Mouse (Mus musculus) spleen, adult 2 months (tissue): ENCODE results near the gene Txndc15. TPM values are rescaled to one million over a fixed set of nuclear protein-coding genes. Genes with fewer than 3 reads are reported as not detected.
A peak's percentile ranks its signal among the peaks of the same experiment; 100 is the strongest.
"Not testable (repeated sequence)": the region's sequence is repeated elsewhere in the genome, so short reads cannot be mapped to it uniquely, and the experiment has no call there.

ENCODE experiments used
- DNase-seq, 2 experiments: peaks; one replicate each; pipeline versions ENCODE4 v3.0.0 to v3.0.0-alpha.2; 2012 to 2021; ENCODE audit warnings: low spot score in 2 of 2, low read depth in 1 of 2
- H3K27ac ChIP-seq: fragments of 200-500 bp; 2 replicates; pipeline ENCODE4 v1.5.1; 2012; ENCODE audit warnings: low read length, inconsistent platforms; ENCODE audit not compliant: insufficient read depth
- H3K27me3 ChIP-seq: fragments of 200-500 bp; 2 replicates; pipeline ENCODE4 v1.6.1; 2012; ENCODE audit warnings: mild to moderate bottlenecking, moderate library complexity, low read length, inconsistent platforms; ENCODE audit not compliant: control insufficient read depth, insufficient read depth
- H3K36me3 ChIP-seq: fragments of 200-500 bp; 2 replicates; pipeline ENCODE4 v1.6.1; 2012; ENCODE audit warnings: mild to moderate bottlenecking, low read length, inconsistent platforms; ENCODE audit not compliant: control insufficient read depth, insufficient read depth
- H3K4me1 ChIP-seq: fragments of 200-500 bp; 2 replicates; pipeline ENCODE4 v1.6.1; 2011; ENCODE audit warnings: inconsistent platforms; ENCODE audit not compliant: control insufficient read depth, insufficient read depth, insufficient read length
- H3K4me3 ChIP-seq: fragments of 200-500 bp; 2 replicates; pipeline ENCODE4 v1.5.1; 2011; ENCODE audit warnings: mild to moderate bottlenecking, inconsistent platforms; ENCODE audit not compliant: insufficient read depth, insufficient read length; ENCODE audit errors: extremely low read depth
- CTCF ChIP-seq: fragments of 200-500 bp; IDR thresholded peaks from 2 replicates; pipeline ENCODE4 v1.5.1; 2011; ENCODE audit warnings: mild to moderate bottlenecking, inconsistent platforms; ENCODE audit not compliant: insufficient read depth, insufficient read length, insufficient replicate concordance; ENCODE audit errors: extremely low read depth
- POLR2A ChIP-seq: fragments of 200-500 bp; IDR thresholded peaks from 2 replicates; pipeline ENCODE4 v1.6.1; 2011; ENCODE audit warnings: low read depth, low read length, inconsistent platforms
- whole genome bisulfite sequencing: fragments of 180-500 bp; shearing (Covaris S2); methylation state at CpG from one replicate; pipeline ENCODE4 v1.1.7; 2018; 5-methylcytosine and 5-hydroxymethylcytosine counted together
- polyA plus RNA-seq: library from polyadenylated mRNA; depleted of rRNA; stranded (reverse); fragments of >200 nt; gene quantifications from 2 replicates; pipeline ENCODE4 v1.2.3, GENCODE M21; 2012

Txndc15 gene
- polyA plus RNA-seq, 1 experiment = 18.6 TPM

DNA sequence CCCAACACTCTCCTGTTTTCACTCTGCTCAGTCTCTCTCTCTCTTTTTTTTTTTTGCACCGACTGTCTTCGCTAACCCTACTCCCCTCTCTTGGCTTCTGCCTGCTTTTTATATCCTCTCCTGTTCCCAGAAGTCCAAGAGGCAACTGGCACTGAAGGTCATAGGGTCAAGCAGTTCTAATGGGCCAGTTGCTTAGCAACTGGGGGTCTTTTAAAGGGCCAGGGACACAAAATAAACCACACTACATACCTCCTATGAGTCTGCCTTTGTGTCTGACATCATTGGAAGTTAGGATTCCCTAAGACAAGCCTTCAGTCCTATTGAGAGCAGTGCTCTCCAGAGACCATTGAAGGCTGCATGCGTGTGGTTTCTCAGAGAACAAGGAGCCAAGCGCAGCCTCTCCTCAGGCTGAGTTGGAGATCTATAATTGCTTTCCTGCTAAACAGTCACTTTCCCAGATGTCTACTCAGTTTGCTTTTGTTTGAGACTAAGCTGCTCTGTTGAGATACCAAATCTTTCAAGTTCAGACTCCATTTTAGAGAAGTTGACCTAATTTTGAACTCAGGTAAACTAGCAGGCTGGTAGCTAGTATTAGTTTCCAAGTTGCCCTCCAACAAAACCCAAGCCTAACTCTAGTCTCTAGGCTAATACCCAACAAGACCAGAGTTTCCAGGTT, 26.4 kb upstream of the Txndc15 start:
- DNase-seq = no peak
- no peak overlapping the region for H3K4me3 ChIP-seq
- TF ChIP-seq POLR2A = no peak
- TF ChIP-seq CTCF = no peak
- no peaks in the 10 kb centered on the region for H3K27me3 ChIP-seq
- WGBS = 75% methylated on average over 4 of the region's 4 CpGs
- H3K36me3 ChIP-seq = no peaks in the 10 kb centered on the region
- H3K27ac ChIP-seq = no peak overlapping the region
- H3K4me1 ChIP-seq = no peaks in the 10 kb centered on the region; the same call in 1 of the 2 replicates

DNA sequence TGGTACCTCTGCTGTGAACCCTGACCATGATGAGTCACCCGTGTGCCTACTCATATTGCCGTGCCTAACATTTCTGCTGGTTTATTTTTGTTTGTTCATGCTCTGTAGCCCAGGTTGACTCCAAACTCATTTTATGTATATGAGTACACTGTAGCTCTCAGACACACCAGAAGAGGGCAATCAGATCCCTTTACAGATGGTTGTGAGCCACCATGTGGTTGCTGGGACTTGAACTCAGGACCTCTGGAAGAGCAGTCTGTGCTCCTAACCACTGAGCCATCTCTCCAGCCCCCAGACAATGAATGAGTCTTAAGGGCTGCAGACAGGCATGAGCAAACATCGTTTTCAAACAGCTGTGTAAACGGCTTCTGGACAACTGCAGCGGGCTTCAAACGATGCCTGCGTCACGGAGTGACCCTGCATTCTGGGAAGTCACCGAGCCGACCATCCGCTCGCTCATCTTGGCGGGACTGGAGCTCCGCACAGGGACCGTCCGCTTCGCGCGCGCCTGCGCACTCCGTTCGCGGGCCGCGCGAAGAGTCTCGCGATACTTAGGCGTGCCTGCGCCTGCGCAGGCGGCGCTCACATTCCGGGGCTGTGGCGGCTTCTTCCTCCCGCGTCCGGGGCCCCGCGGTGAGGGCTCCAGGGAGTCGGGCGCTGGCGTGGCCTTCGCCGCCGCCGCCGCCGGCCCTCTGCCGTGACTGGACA, 21.8 kb upstream of the Txndc15 start, which contains the start of gene B230219D22Rik:
B230219D22Rik (plus strand) TSS at position 590 of the 708 bp plus-strand sequence.
- no peak for TF ChIP-seq CTCF
- peak; percentile 86 for TF ChIP-seq POLR2A
- peaks cover 7% of the 10 kb centered on the region for H3K4me1 ChIP-seq
- H3K36me3 ChIP-seq = no peaks in the 10 kb centered on the region
- under 1% methylated on average over 51 of the region's 51 CpGs for WGBS
- DNase-seq = peak; percentile 82 to 83
- H3K27me3 ChIP-seq = no peaks in the 10 kb centered on the region
- H3K27ac ChIP-seq = peak within 1 kb of the TSS; percentile 94
- H3K4me3 ChIP-seq = peak within 1 kb of the TSS; percentile 99

DNA sequence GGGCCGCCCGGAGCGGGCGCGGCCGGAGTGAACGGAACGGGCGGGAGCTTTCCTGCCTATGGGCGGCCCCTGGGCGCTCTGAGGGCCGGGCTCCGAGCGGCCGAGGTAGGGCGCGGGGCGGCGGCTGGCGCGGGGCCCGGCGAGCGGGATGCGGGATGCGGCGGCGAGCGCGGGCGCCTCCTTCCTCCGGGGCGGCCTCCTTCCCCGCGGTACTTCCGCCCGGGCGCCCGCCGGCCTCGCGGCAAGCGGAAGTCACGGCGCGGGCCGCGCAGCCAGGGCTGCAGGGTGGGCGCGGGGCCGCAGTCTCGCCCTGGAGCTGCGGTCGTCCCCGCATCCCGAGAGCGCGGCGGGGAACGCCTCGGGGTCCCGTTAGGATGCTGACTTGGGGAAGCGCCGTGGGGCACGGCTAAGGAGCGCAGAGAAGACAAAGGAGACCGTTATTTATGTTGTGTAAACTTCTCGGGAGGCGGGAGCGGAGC, 21.2 kb upstream of the Txndc15 start:
- H3K27ac ChIP-seq = peak overlapping the region; percentile 94
- no peak for TF ChIP-seq POLR2A
- no peak for TF ChIP-seq CTCF
- H3K36me3 ChIP-seq = no peaks in the 10 kb centered on the region
- no peaks in the 10 kb centered on the region for H3K27me3 ChIP-seq
- peak in 1 of 2 experiments; percentile 56 for DNase-seq
- under 1% methylated on average over 66 of the region's 70 CpGs for WGBS
- H3K4me3 ChIP-seq = peak overlapping the region; percentile 99
- peaks cover 7% of the 10 kb centered on the region for H3K4me1 ChIP-seq

DNA sequence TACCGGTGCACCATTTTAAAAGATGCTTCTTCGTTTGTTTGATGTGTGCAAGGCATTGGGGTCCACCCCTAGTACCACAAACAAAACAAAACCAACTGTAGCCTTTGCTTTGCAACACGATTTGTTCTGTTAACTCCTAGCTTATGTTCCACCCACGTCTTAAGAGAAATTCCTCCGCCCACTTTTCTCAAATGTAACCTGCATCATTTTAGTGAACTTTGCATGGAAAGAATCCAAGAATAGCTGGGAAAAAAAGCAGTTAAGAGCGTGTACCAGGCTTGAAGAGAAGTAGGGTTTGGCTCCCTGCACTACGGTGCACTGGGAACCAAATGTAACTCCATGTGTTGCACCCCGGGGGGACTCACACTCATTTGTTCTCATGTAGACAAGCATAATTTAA, 20.3 kb upstream of the Txndc15 start:
- H3K36me3 ChIP-seq = peaks cover 1% of the 10 kb centered on the region
- H3K27ac ChIP-seq = no peak overlapping the region
- H3K4me3 ChIP-seq = peak overlapping the region; percentile 31
- TF ChIP-seq POLR2A (no peak), CTCF (no peak)
- 4% methylated on average over 8 of the region's 8 CpGs for WGBS
- no peaks in the 10 kb centered on the region for H3K27me3 ChIP-seq
- H3K4me1 ChIP-seq = peaks cover 7% of the 10 kb centered on the region
- no peak for DNase-seq

DNA sequence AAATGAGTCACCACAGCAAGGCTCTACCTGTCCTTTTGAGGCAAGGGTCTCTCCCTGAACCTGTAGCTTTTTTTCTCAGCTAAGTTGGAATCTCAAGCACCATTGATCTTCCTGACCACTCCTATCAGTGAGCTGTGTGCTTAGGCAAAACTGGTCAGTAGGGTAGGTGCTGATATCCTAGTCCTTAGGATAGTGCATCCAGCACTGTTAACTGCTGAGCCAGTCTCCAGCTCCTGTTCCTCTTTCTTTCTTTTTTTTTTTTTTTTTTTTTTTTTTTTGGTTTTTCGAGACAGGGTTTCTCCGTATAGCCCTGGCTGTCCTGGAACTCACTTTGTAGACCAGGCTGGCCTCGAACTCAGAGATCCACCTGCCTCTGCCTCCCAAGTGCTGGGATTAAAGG, 18.5 kb upstream of the Txndc15 start:
- H3K27me3 ChIP-seq, H3K4me3 ChIP-seq, H3K27ac ChIP-seq, DNase-seq, H3K4me1 ChIP-seq: not testable (repeated sequence)
- H3K36me3 ChIP-seq = peaks cover 10% of the 10 kb centered on the region
- 42% methylated on average over 1 of the region's 3 CpGs for WGBS

DNA sequence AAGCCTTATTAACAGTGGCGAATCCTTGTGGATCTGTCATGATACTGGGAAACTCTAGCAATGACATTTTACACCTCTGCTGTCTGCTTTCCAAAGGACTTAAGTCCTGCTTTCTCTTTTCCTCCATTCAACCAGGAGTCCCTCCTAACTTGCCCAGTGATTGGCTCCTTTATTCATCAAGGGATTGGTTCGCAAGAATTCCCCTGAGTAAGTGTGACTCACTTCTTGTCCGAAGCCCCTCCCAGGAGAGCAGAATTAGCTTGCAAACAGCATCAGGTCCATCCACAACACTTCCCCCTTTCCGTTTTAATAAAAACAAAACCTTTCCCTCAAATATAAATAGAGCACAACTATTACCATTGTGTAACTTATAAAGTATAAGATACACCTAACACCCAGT, 10.1 kb upstream of the Txndc15 start:
- Histone ChIP-seq H3K36me3 (peaks cover 15% of the 10 kb centered on the region), H3K27ac (no peak overlapping the region), H3K4me3 (no peak overlapping the region), H3K27me3 (no peaks in the 10 kb centered on the region), H3K4me1 (no peaks in the 10 kb centered on the region)
- 84% methylated on average over 4 of the region's 4 CpGs for WGBS
- DNase-seq = no peak
- no peak for TF ChIP-seq POLR2A
- no peak for TF ChIP-seq CTCF

DNA sequence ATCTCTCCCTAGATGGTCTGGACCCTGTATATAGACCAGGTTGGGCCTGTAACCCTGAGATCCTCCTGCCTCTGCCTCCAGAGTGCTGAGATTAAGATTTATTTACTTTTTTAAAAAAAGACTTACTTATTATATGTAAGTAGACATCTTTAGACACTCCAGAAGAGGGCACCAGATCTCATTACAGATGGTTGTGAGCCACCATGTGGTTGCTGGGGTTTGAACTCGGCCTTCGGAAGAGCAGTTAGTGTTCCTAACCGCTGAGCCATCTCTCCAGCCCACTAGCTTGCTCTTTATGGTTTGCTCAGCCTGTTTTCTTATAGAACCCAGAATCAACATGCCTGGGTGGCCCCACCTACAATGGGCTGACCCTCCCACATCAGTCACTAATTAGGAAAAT, 1.6 kb upstream of the Txndc15 start:
- 75% methylated on average over 3 of the region's 3 CpGs for WGBS

More for the DNA sequence above, 1.6 kb upstream of the Txndc15 start:
- TF ChIP-seq POLR2A (no peak), CTCF (no peak)
- Histone ChIP-seq H3K27me3 (no peaks in the 10 kb centered on the region), H3K36me3 (peaks cover under 1% of the 10 kb centered on the region; the same call in 1 of the 2 replicates), H3K4me3 (no peak overlapping the region), H3K27ac (no peak overlapping the region), H3K4me1 (no peaks in the 10 kb centered on the region)
- no peak for DNase-seq
